Mouse (Mus musculus) heart, adult 2 months (tissue): ENCODE measurements at regions not wholly inside any gene's neighbourhood (a gene's known extent, or its start where the extent isn't known, plus 50 kb on each side); places are given as distances from the start of the nearest gene placed in this dataset.

Experiments used
- DNase-seq, 2 experiments: peaks; one replicate each; pipeline ENCODE4 v3.0.0; 2021
- H3K27ac ChIP-seq: fragments of 200-600 bp; 2 replicates; pipeline ENCODE4 v1.8.1; 2022
- H3K27me3 ChIP-seq: fragments of 200-500 bp; 2 replicates; pipeline ENCODE4 v1.6.1; 2012; ENCODE audit warnings: mild to moderate bottlenecking, low read length, inconsistent platforms, mixed read lengths; ENCODE audit not compliant: control insufficient read depth, insufficient read depth
- H3K36me3 ChIP-seq: fragments of 200-500 bp; 2 replicates; pipeline ENCODE4 v1.6.1; 2012; ENCODE audit warnings: low read length, inconsistent platforms; ENCODE audit not compliant: control insufficient read depth, insufficient read depth
- H3K4me1 ChIP-seq: fragments of 200-500 bp; 2 replicates; pipeline ENCODE4 v1.6.1; 2011; ENCODE audit warnings: low read length; ENCODE audit not compliant: control insufficient read depth, insufficient read depth
- H3K4me3 ChIP-seq: fragments of 200-600 bp; 2 replicates; pipeline ENCODE4 v1.8.1; 2022
- H3K79me2 ChIP-seq: fragments of 200-500 bp; replicated peaks from 2 replicates; pipeline ENCODE4 v1.6.1; 2012; ENCODE audit warnings: mild to moderate bottlenecking, inconsistent platforms, low read length, moderate library complexity, mixed read lengths; ENCODE audit not compliant: control insufficient read depth, insufficient read depth
- H3K9ac ChIP-seq: fragments of 200-500 bp; 2 replicates; pipeline ENCODE4 v1.6.1; 2012; ENCODE audit warnings: low read depth, mild to moderate bottlenecking, control low read depth, inconsistent platforms, low read length, mixed read lengths
- CTCF ChIP-seq: fragments of 200-600 bp; IDR thresholded peaks from 2 replicates; pipeline ENCODE4 v1.8.1; 2022; ENCODE audit warnings: antibody characterized with exemption, mild to moderate bottlenecking, moderate library complexity
- EP300 ChIP-seq: fragments of 200-500 bp; IDR thresholded peaks from 2 replicates; pipeline ENCODE4 v1.6.1; 2011; ENCODE audit warnings: low read depth, low read length, control low read depth; ENCODE audit not compliant: insufficient read depth
- POLR2A ChIP-seq: fragments of 200-500 bp; IDR thresholded peaks from 2 replicates; pipeline ENCODE4 v1.6.1; 2011; ENCODE audit warnings: mild to moderate bottlenecking, low read depth, low read length, control low read depth; ENCODE audit not compliant: insufficient read depth
- WGBS: fragments of 180-500 bp; shearing (Covaris S2); methylation state at CpG from one replicate; pipeline ENCODE4 v1.1.7; 2018; 5-methylcytosine and 5-hydroxymethylcytosine counted together
- intact Hi-C: fragments of 180-260 bp; cut with DNase I; formaldehyde crosslinking; loops from one replicate; pipeline ENCODE4 v1.15.1; 2025

- TF ChIP-seq EP300, result 0 out of 2 replicates have a peak, but pooled peaks have one; percentile 27
- TF ChIP-seq CTCF, result no peak
- 0 out of 2 replicates have a peak, but pooled peaks have one; percentile 12 for TF ChIP-seq POLR2A
- peaks cover 8% of the 10 kb centered on the region; the same call in 1 of the 2 replicates for H3K36me3 ChIP-seq
- no peaks in the 10 kb centered on the region for H3K79me2 ChIP-seq
- peak overlapping the region; percentile 50 for H3K9ac ChIP-seq
- H3K4me1 ChIP-seq, result peaks cover 4% of the 10 kb centered on the region
- intact Hi-C loops, result no loop called here
- peak in 1 of 2 experiments; percentile 27 for DNase-seq
- H3K27ac ChIP-seq, result peak overlapping the region; percentile 89
- no peak overlapping the region for H3K4me3 ChIP-seq
- H3K27me3 ChIP-seq, result no peaks in the 10 kb centered on the region
- WGBS, result 9% methylated on average over 11 of the region's 11 CpGs
Measured at GRCm38 (mm10) chr10:53180751-53181151, 156.7 kb upstream of the Pln start.

DNA sequence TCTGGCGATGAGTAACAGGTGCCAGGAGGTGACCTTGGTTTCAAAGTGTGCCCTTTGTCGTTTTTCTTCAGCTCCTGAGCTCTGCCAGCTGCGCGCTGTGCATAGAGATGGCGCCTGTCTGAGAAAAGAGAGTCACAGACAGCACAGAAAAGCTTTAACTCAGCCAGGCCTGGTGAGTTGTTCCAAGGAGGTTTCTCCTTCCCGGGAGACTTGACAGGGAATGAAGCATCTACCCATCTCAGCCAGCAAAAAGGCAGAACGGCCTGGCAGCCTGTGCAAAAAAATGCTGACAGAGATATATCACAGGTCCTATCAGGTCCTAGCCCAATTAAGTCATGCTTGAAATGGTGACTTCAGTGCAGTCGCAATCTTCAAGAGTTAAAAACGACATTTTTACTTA lies 156.1 kb upstream of the Pln start:
- H3K79me2 ChIP-seq, result no peaks in the 10 kb centered on the region
- H3K27ac ChIP-seq, result peak overlapping the region; percentile 89
- no peak overlapping the region for H3K9ac ChIP-seq
- no peak overlapping the region for H3K4me3 ChIP-seq
- H3K4me1 ChIP-seq, result peaks cover 4% of the 10 kb centered on the region
- intact Hi-C loops, result no loop called here
- no peaks in the 10 kb centered on the region for H3K27me3 ChIP-seq
- no peak for TF ChIP-seq EP300
- no peak for TF ChIP-seq CTCF
- TF ChIP-seq POLR2A, result no peak
- WGBS, result 61% methylated on average over 9 of the region's 9 CpGs
- DNase-seq, result no peak
- H3K36me3 ChIP-seq, result peaks cover 7% of the 10 kb centered on the region; the same call in 1 of the 2 replicates

DNA sequence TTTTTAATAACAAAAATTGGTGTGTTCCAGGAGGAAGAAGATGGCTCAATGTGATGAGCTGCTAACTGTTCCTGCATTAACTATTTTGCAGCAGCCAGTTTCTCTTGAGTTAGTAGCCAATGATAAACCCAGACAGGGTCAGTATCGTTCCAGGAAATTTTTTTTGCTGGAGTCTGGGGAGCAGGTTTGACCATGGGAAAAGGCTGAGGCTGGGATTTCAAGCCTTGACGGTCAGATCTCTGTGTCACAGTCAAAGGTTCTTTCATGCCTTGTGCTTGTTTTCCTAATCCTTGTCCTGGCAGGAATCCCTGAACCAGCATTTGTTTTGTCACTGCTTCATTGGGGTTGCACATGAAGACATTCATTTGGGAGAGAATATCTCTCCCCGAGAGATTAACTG lies 129.0 kb upstream of the Pln start:
- H3K79me2 ChIP-seq, result no peaks in the 10 kb centered on the region
- no peaks in the 10 kb centered on the region for H3K36me3 ChIP-seq
- H3K4me1 ChIP-seq, result no peaks in the 10 kb centered on the region
- WGBS, result 87% methylated on average over 3 of the region's 3 CpGs
- H3K4me3 ChIP-seq, result no peak overlapping the region
- no peaks in the 10 kb centered on the region for H3K27me3 ChIP-seq
- no peak overlapping the region for H3K27ac ChIP-seq
- intact Hi-C loops, result no loop called here
- no peak overlapping the region for H3K9ac ChIP-seq
- no peak for DNase-seq
- TF ChIP-seq POLR2A, result no peak
- TF ChIP-seq EP300, result no peak
- TF ChIP-seq CTCF, result no peak

DNA sequence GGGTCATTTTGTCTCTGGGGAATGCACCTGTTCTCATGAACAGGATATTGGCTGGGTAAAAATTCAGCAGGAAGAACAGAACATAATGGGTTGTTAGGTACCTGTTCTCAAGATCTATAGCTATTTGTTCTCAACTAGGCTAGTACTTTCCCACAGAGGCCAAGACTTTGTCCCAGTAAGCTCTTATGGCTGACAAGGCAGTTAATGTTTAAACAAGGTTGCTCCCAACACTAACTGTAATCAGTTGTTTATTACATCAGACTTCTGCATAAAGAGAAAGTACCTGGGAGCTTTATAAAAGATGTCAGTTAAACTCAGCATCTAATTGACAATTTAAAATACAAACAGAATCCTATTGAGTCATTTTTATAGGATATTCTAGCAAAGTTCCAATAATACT lies 127.6 kb upstream of the Pln start:
- H3K9ac ChIP-seq, result no peak overlapping the region
- TF ChIP-seq POLR2A, result no peak
- no peak for TF ChIP-seq CTCF
- no peak for TF ChIP-seq EP300
- no peaks in the 10 kb centered on the region for H3K27me3 ChIP-seq

More for the DNA sequence above, 127.6 kb upstream of the Pln start:
- Histone ChIP-seq H3K4me1 (no peaks in the 10 kb centered on the region), H3K27ac (no peak overlapping the region), H3K79me2 (no peaks in the 10 kb centered on the region), H3K4me3 (no peak overlapping the region), H3K36me3 (no peaks in the 10 kb centered on the region)
- no peak for DNase-seq
- intact Hi-C loops, result no loop called here
